Mouse (Mus musculus) megakaryocyte, embryonic 14.5 days (primary cell): ENCODE data around the gene Dnajc19.

Source experiments
- FLI1 ChIP-seq: IDR thresholded peaks from 2 replicates; pipeline ENCODE4 v1.6.1; 2012; ENCODE audit warnings: low read length, inconsistent platforms, mixed read lengths
- GATA1 ChIP-seq: IDR thresholded peaks from 3 replicates; pipeline ENCODE4 v1.6.1; 2012; ENCODE audit warnings: mixed read lengths, low read length, inconsistent platforms, borderline replicate concordance

DNA sequence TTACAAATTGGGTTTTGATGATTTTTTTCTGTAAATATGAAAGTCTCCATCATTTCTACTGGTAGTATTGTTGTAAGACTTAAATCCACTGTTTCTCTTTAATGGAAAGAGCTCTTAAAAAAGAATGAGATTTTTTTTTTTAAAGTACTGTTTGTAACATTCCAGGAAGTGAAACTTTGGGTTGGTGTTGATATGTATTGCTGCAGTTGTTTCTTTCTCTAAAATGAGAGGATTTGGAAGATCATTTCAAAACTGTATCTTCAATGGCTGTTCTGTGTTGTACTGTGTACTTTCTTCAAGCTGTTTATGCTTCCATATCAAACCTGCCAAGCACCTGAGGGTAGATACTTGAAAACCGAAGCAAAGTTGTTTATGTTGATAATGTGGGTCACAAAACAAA lies 46.3 kb downstream of the Dnajc19 start:
- TF ChIP-seq GATA1, result no peak
- no peak for TF ChIP-seq FLI1
